ENCODE assay signal across 8 mouse cellular contexts in genomic region chr7:127344371-127344770, GRCm38 (mm10). TPM values are rescaled to one million over a fixed set of nuclear protein-coding genes. Genes with fewer than 3 reads are reported as not detected.
DNase-seq lines count a peak whose midpoint lies in the region; ATAC-seq and TF ChIP-seq lines count a peak whose summit lies in the region.

No protein-coding gene starts in this region.

- TF ChIP-seq EP300 in heart, postnatal 0 days (IDR thresholded peaks at IDR 0.05; ENCODE audit: low read depth): no peak
- TF ChIP-seq EP300 in stomach, postnatal 0 days (optimal IDR thresholded peaks at IDR 0.05): no peak

- TF ChIP-seq POLR2A in limb, embryonic 14.5 days (IDR thresholded peaks at IDR 0.05; ENCODE audit: borderline replicate concordance, extremely low read depth, insufficient read depth, insufficient read length): no peak

- H3K4me1 ChIP-seq in neural tube, embryonic 11.5 days (ENCODE audit: control insufficient read depth, insufficient read depth, low read length): peaks cover 5% of the 10 kb centered on the region; the same call in 1 of the 2 replicates
- peaks cover 28% of the 10 kb centered on the region for H3K4me1 ChIP-seq in heart, postnatal 0 days (ENCODE audit: control insufficient read depth, insufficient read depth)
- H3K4me1 ChIP-seq in limb, embryonic 14.5 days (ENCODE audit: control insufficient read depth, insufficient read depth, low read length): peaks cover 8% of the 10 kb centered on the region
- peaks cover 3% of the 10 kb centered on the region; the same call in 1 of the 2 replicates for H3K4me1 ChIP-seq in stomach, postnatal 0 days (replicated peaks; ENCODE audit: control insufficient read depth, insufficient read depth)

- peak overlapping the region; percentile 85 for H3K4me2 ChIP-seq in neural tube, embryonic 11.5 days (ENCODE audit: low read depth)
- H3K4me2 ChIP-seq in heart, postnatal 0 days (ENCODE audit: low read depth, low read length): peak overlapping the region; percentile 68
- peak overlapping the region; percentile 83 for H3K4me2 ChIP-seq in limb, embryonic 14.5 days (replicated peaks; ENCODE audit: low read depth, low read length, severe bottlenecking)
- peak overlapping the region; percentile 79 for H3K4me2 ChIP-seq in stomach, postnatal 0 days (replicated peaks; ENCODE audit: low read depth)

- H3K4me3 ChIP-seq in neural tube, embryonic 11.5 days (ENCODE audit: low read depth, low read length): peak overlapping the region; percentile 95; the same call in 1 of the 2 replicates
- peak overlapping the region; percentile 85 for H3K4me3 ChIP-seq in heart, postnatal 0 days (ENCODE audit: low read depth, low read length)
- H3K4me3 ChIP-seq in limb, embryonic 14.5 days (replicated peaks; ENCODE audit: low read length): peak overlapping the region; percentile 97
- H3K4me3 ChIP-seq in stomach, postnatal 0 days (ENCODE audit: low read depth, low read length): peak overlapping the region; percentile 86

- no peak for ATAC-seq in neural tube, embryonic 11.5 days (ENCODE audit: insufficient read depth, low FRiP score, low TSS enrichment)
- ATAC-seq in heart, postnatal 0 days (ENCODE audit: insufficient read depth, low read depth): no peak
- no peak for ATAC-seq in limb, embryonic 14.5 days (ENCODE audit: low FRiP score, low read depth)
- ATAC-seq in stomach, postnatal 0 days (ENCODE audit: low FRiP score, low TSS enrichment): no peak

- no peak for TF ChIP-seq CTCF in heart, postnatal 0 days (IDR thresholded peaks at IDR 0.05; ENCODE audit: low read depth)
- TF ChIP-seq CTCF in stomach, postnatal 0 days (IDR thresholded peaks at IDR 0.05; ENCODE audit: low read depth): no peak

- H3K36me3 ChIP-seq in neural tube, embryonic 11.5 days (ENCODE audit: control insufficient read depth, insufficient read depth, low read length): peaks cover 5% of the 10 kb centered on the region; the same call in 1 of the 2 replicates
- peaks cover 26% of the 10 kb centered on the region for H3K36me3 ChIP-seq in heart, postnatal 0 days (replicated peaks; ENCODE audit: control insufficient read depth, insufficient read depth, low read length)
- peaks cover 26% of the 10 kb centered on the region for H3K36me3 ChIP-seq in limb, embryonic 14.5 days (ENCODE audit: control insufficient read depth, insufficient read depth, low read length)
- peaks cover 3% of the 10 kb centered on the region; the same call in 1 of the 2 replicates for H3K36me3 ChIP-seq in stomach, postnatal 0 days (ENCODE audit: control insufficient read depth, insufficient read depth, low read length)

- no peaks in the 10 kb centered on the region for H3K27me3 ChIP-seq in neural tube, embryonic 11.5 days (ENCODE audit: control insufficient read depth, insufficient read depth, low read length)
- no peaks in the 10 kb centered on the region for H3K27me3 ChIP-seq in heart, postnatal 0 days (ENCODE audit: control insufficient read depth, insufficient read depth, low read length)
- H3K27me3 ChIP-seq in limb, embryonic 14.5 days (ENCODE audit: control insufficient read depth, insufficient read depth, low read length): no peaks in the 10 kb centered on the region
- no peaks in the 10 kb centered on the region for H3K27me3 ChIP-seq in stomach, postnatal 0 days (ENCODE audit: control insufficient read depth, insufficient read depth, low read length)

- no peaks in the 10 kb centered on the region for H3K9me3 ChIP-seq in neural tube, embryonic 11.5 days (ENCODE audit: control insufficient read depth, low read length)
- H3K9me3 ChIP-seq in heart, postnatal 0 days (replicated peaks; ENCODE audit: control insufficient read depth, low read length): no peaks in the 10 kb centered on the region
- H3K9me3 ChIP-seq in limb, embryonic 14.5 days (ENCODE audit: control insufficient read depth, low read length): no peaks in the 10 kb centered on the region
- no peaks in the 10 kb centered on the region for H3K9me3 ChIP-seq in stomach, postnatal 0 days (ENCODE audit: control insufficient read depth, low read length)

- H3K9ac ChIP-seq in neural tube, embryonic 11.5 days (ENCODE audit: low read length): no peak overlapping the region
- peak overlapping the region; percentile 92 for H3K9ac ChIP-seq in heart, postnatal 0 days (replicated peaks; ENCODE audit: low read depth, low read length)
- H3K9ac ChIP-seq in limb, embryonic 14.5 days (ENCODE audit: low read depth, low read length, severe bottlenecking): peak overlapping the region; percentile 91; the same call in 1 of the 2 replicates
- H3K9ac ChIP-seq in stomach, postnatal 0 days (ENCODE audit: low read length): peak overlapping the region; percentile 88

- no peak for DNase-seq in neural tube, embryonic 11.5 days (ENCODE audit: low spot score)
- DNase-seq in neural tube, embryonic 10.5 days (ENCODE audit: extremely low spot score, low spot score): no peak
- no peak for DNase-seq in heart, postnatal 0 days (ENCODE audit: low spot score)
- no peak for DNase-seq in limb, embryonic 14.5 days (ENCODE audit: low spot score)
- no peak for DNase-seq in stomach, postnatal 0 days (ENCODE audit: low spot score)
- no peak for DNase-seq in c-Kit-positive CD71-positive TER-119-positive erythroid progenitor cells, embryonic 14.5 days (ENCODE audit: low spot score)
- no peak for DNase-seq in frontal cortex, postnatal 25 days (ENCODE audit: low spot score in 2 of 2)
- no peak for DNase-seq in gastrocnemius, adult 18-20 months (ENCODE audit: low spot score)

- WGBS in neural tube, embryonic 11.5 days: 90% methylated on average over 8 of the region's 8 CpGs
- 86% methylated on average over 8 of the region's 8 CpGs for WGBS in heart, postnatal 0 days
- 88% methylated on average over 8 of the region's 8 CpGs for WGBS in limb, embryonic 14.5 days
- WGBS in stomach, postnatal 0 days: 89% methylated on average over 8 of the region's 8 CpGs

- H3K27ac ChIP-seq in neural tube, embryonic 11.5 days (ENCODE audit: low read depth, low read length): no peak overlapping the region
- peak overlapping the region; percentile 99; the same call in 1 of the 2 replicates for H3K27ac ChIP-seq in heart, postnatal 0 days (ENCODE audit: low read depth)
- no peak overlapping the region for H3K27ac ChIP-seq in limb, embryonic 14.5 days (replicated peaks; ENCODE audit: low read depth, low read length)
- no peak overlapping the region for H3K27ac ChIP-seq in stomach, postnatal 0 days (replicated peaks)

RNA-seq across cellular contexts. Expression of gene Zfp768, which starts 1.0 kb away (rescaled TPM):
- polyA plus RNA-seq in neural tube, embryonic 11.5 days (2014; fragmentation: Nextera tagmentation; extraction: Ambion mirVana): 5.1 and 7.0 TPM in 2 replicates
- total RNA-seq in heart, postnatal 0 days (2014; rRNA removed; ENCODE audit: low replicate concordance): 46.8 and 54.3 TPM in 2 replicates
- 18.4 and 22.0 TPM in 2 replicates for polyA plus RNA-seq in heart, postnatal 0 days (2015; fragmentation: Nextera tagmentation; extraction: Ambion mirVana)
- 38.4 and 51.9 TPM in 2 replicates for polyA plus RNA-seq in limb, embryonic 14.5 days (2012; rRNA removed)
- polyA plus RNA-seq in limb, embryonic 14.5 days (2014; fragmentation: Nextera tagmentation; extraction: Ambion mirVana): 5.5 and 5.9 TPM in 2 replicates
- polyA plus RNA-seq in stomach, postnatal 0 days (2015; fragmentation: Nextera tagmentation; extraction: Ambion mirVana): 9.0 and 11.0 TPM in 2 replicates
- 10 to 100 TPM; 36.4 to 41.6 TPM for total RNA-seq in gastrocnemius, adult 18-20 months (2021)

RNA-seq across cellular contexts. Expression of gene Zfp747, which starts 31.5 kb away (rescaled TPM):
- polyA plus RNA-seq in neural tube, embryonic 11.5 days (2014; fragmentation: Nextera tagmentation; extraction: Ambion mirVana): 9.4 and 9.8 TPM in 2 replicates
- total RNA-seq in heart, postnatal 0 days (2014; rRNA removed; ENCODE audit: low replicate concordance): 5.8 TPM in 2 replicates
- 3.0 and 3.8 TPM in 2 replicates for polyA plus RNA-seq in heart, postnatal 0 days (2015; fragmentation: Nextera tagmentation; extraction: Ambion mirVana)
- polyA plus RNA-seq in limb, embryonic 14.5 days (2012; rRNA removed): 7.3 and 8.0 TPM in 2 replicates
- polyA plus RNA-seq in limb, embryonic 14.5 days (2014; fragmentation: Nextera tagmentation; extraction: Ambion mirVana): 7.0 and 7.2 TPM in 2 replicates
- 4.9 and 5.4 TPM in 2 replicates for polyA plus RNA-seq in stomach, postnatal 0 days (2015; fragmentation: Nextera tagmentation; extraction: Ambion mirVana)
- 1 to 10 TPM; 2.4 to 2.6 TPM for total RNA-seq in gastrocnemius, adult 18-20 months (2021)

RNA-seq across cellular contexts. Expression of gene 9130019O22Rik, which starts 42.6 kb away (rescaled TPM):
- polyA plus RNA-seq in neural tube, embryonic 11.5 days (2014; fragmentation: Nextera tagmentation; extraction: Ambion mirVana): 6.5 and 8.9 TPM in 2 replicates
- 2.4 and 3.2 TPM in 2 replicates for total RNA-seq in heart, postnatal 0 days (2014; rRNA removed; ENCODE audit: low replicate concordance)
- polyA plus RNA-seq in heart, postnatal 0 days (2015; fragmentation: Nextera tagmentation; extraction: Ambion mirVana): 2.8 TPM in 2 replicates
- polyA plus RNA-seq in limb, embryonic 14.5 days (2012; rRNA removed): 3.5 and 3.9 TPM in 2 replicates
- polyA plus RNA-seq in limb, embryonic 14.5 days (2014; fragmentation: Nextera tagmentation; extraction: Ambion mirVana): 4.5 and 6.4 TPM in 2 replicates
- 3.0 and 3.1 TPM in 2 replicates for polyA plus RNA-seq in stomach, postnatal 0 days (2015; fragmentation: Nextera tagmentation; extraction: Ambion mirVana)
- total RNA-seq in gastrocnemius, adult 18-20 months (2021): 1 to 10 TPM; 1.8 to 2.2 TPM

RNA-seq across cellular contexts. Expression of gene Itgal, which starts 48.3 kb away (rescaled TPM):
- 1.2 and 1.4 TPM in 2 replicates for polyA plus RNA-seq in neural tube, embryonic 11.5 days (2014; fragmentation: Nextera tagmentation; extraction: Ambion mirVana)
- total RNA-seq in heart, postnatal 0 days (2014; rRNA removed; ENCODE audit: low replicate concordance): 1.7 and 4.0 TPM in 2 replicates
- 0.96 and 1.1 TPM in 2 replicates for polyA plus RNA-seq in heart, postnatal 0 days (2015; fragmentation: Nextera tagmentation; extraction: Ambion mirVana)
- 1.5 and 2.0 TPM in 2 replicates for polyA plus RNA-seq in limb, embryonic 14.5 days (2012; rRNA removed)
- polyA plus RNA-seq in limb, embryonic 14.5 days (2014; fragmentation: Nextera tagmentation; extraction: Ambion mirVana): 0.88 and 1.2 TPM in 2 replicates
- 0.80 and 1.1 TPM in 2 replicates for polyA plus RNA-seq in stomach, postnatal 0 days (2015; fragmentation: Nextera tagmentation; extraction: Ambion mirVana)
- under 1 TPM; 0.21 to 0.33 TPM for total RNA-seq in gastrocnemius, adult 18-20 months (2021)

RNA-seq across cellular contexts. Expression of gene E430018J23Rik, which starts 49.1 kb away (rescaled TPM):
- 7.1 and 8.1 TPM in 2 replicates for polyA plus RNA-seq in neural tube, embryonic 11.5 days (2014; fragmentation: Nextera tagmentation; extraction: Ambion mirVana)
- total RNA-seq in heart, postnatal 0 days (2014; rRNA removed; ENCODE audit: low replicate concordance): 12.1 and 24.7 TPM in 2 replicates
- 3.3 and 3.7 TPM in 2 replicates for polyA plus RNA-seq in heart, postnatal 0 days (2015; fragmentation: Nextera tagmentation; extraction: Ambion mirVana)
- 8.8 and 11.6 TPM in 2 replicates for polyA plus RNA-seq in limb, embryonic 14.5 days (2012; rRNA removed)
- 7.3 and 10.1 TPM in 2 replicates for polyA plus RNA-seq in limb, embryonic 14.5 days (2014; fragmentation: Nextera tagmentation; extraction: Ambion mirVana)
- 3.3 and 3.9 TPM in 2 replicates for polyA plus RNA-seq in stomach, postnatal 0 days (2015; fragmentation: Nextera tagmentation; extraction: Ambion mirVana)
- 1 to 10 TPM; 1.7 to 1.8 TPM for total RNA-seq in gastrocnemius, adult 18-20 months (2021)
